Mouse (Mus musculus) liver, adult 10 weeks (tissue): ENCODE results near the gene Tcam1. TPM values are rescaled to one million over a fixed set of nuclear protein-coding genes. Genes with fewer than 3 reads are reported as not detected.

Experiments used
- polyA plus RNA-seq: library from polyadenylated mRNA; stranded (reverse); fragments of 350-450 nt; fragmentation: Illumina TruSeq; extraction: RNeasy Lipid Tissue Mini Kit (QIAGEN cat#74804); gene quantifications from one replicate; pipeline ENCODE4 v1.2.3, GENCODE M21; 2014; ENCODE audit warnings: low read depth, low replicate concordance

Gene Tcam1
- not detected for polyA plus RNA-seq

GRCm38 (mm10) chr11:106276454-106276853, at the start of gene Tcam1:
Gene Tcam1, plus strand, starts transcription at chr11:106276672.

GRCm38 (mm10) chr11:106255685-106256451, 20.6 kb upstream of the Tcam1 start, which contains the start of the genes Ftsj3 and Psmc5:
Gene Ftsj3, minus strand, starts transcription at chr11:106256079.
Gene Psmc5, plus strand, starts transcription at chr11:106256154.

GRCm38 (mm10) chr11:106272644-106273310, 3.7 kb upstream of the Tcam1 start, which contains the start of gene Smarcd2:
Gene Smarcd2, minus strand, starts transcription at chr11:106272972.

GRCm38 (mm10) chr11:106301765-106302164, 25.3 kb downstream of the Tcam1 start, which contains the start of gene Gh:
Gene Gh, minus strand, starts transcription at chr11:106301865.

GRCm38 (mm10) chr11:106314333-106314812, 37.9 kb downstream of the Tcam1 start, which contains the start of gene Cd79b:
Gene Cd79b, minus strand, starts transcription at chr11:106314762.

Other genes starting within 250 kb of the Tcam1 start
- gene Dcaf7, start 239.8 kb upstream of the Tcam1 start, polyA plus RNA-seq = 13.7 TPM
- gene Taco1, start 210.6 kb upstream of the Tcam1 start, polyA plus RNA-seq = 12.6 TPM
- 3.6 TPM for gene Map3k3, start 192.1 kb upstream of the Tcam1 start, polyA plus RNA-seq
- gene Gm10840, start 115.8 kb upstream of the Tcam1 start, polyA plus RNA-seq = not detected
- 6.1 TPM for gene Limd2, start 115.8 kb upstream of the Tcam1 start, polyA plus RNA-seq
- gene Strada, start 74.5 kb upstream of the Tcam1 start, polyA plus RNA-seq = 1.8 TPM
- 98.6 TPM for gene Ccdc47, start 60.3 kb upstream of the Tcam1 start, polyA plus RNA-seq
- gene Ddx42, start 59.7 kb upstream of the Tcam1 start, polyA plus RNA-seq = 20.6 TPM
- 13.2 TPM for gene Ftsj3, start 20.6 kb upstream of the Tcam1 start, polyA plus RNA-seq
- 35.5 TPM for gene Psmc5, start 20.5 kb upstream of the Tcam1 start, polyA plus RNA-seq
- gene Smarcd2, start 3.7 kb upstream of the Tcam1 start, polyA plus RNA-seq = 11.7 TPM
- not detected for gene Gh, start 25.2 kb downstream of the Tcam1 start, polyA plus RNA-seq
- 0.45 TPM for gene Cd79b, start 38.1 kb downstream of the Tcam1 start, polyA plus RNA-seq
- gene Scn4a, start 76.6 kb downstream of the Tcam1 start, polyA plus RNA-seq = not detected
- not detected for gene Prr29, start 88.8 kb downstream of the Tcam1 start, polyA plus RNA-seq
- gene Icam2, start 111.4 kb downstream of the Tcam1 start, polyA plus RNA-seq = 1.7 TPM
- gene Ern1, start 211.2 kb downstream of the Tcam1 start, polyA plus RNA-seq = 23.3 TPM